Mouse (Mus musculus) ES-Bruce4 (cell line): ENCODE data around the gene Pitpnc1. TPM values are rescaled to one million over a fixed set of nuclear protein-coding genes. Genes with fewer than 3 reads are reported as not detected.

ENCODE experiments used
- H3K27ac ChIP-seq: 2 replicates; pipeline ENCODE4 v1.5.1; 2012; ENCODE audit warnings: low read length, inconsistent platforms; ENCODE audit not compliant: insufficient read depth
- H3K27me3 ChIP-seq: 2 replicates; pipeline ENCODE4 v1.6.1; 2012; ENCODE audit warnings: mild to moderate bottlenecking, low read length, inconsistent platforms; ENCODE audit not compliant: control insufficient read depth, poor library complexity, insufficient read depth, severe bottlenecking
- H3K36me3 ChIP-seq: 2 replicates; pipeline ENCODE4 v1.6.1; 2012; ENCODE audit warnings: inconsistent platforms, mild to moderate bottlenecking, low read length, moderate library complexity; ENCODE audit not compliant: control insufficient read depth, poor library complexity, insufficient read depth, severe bottlenecking
- H3K4me1 ChIP-seq: one replicate; pipeline ENCODE4 v1.8.1; 2011; ENCODE audit warnings: low read length; ENCODE audit not compliant: control insufficient read depth, insufficient read depth
- H3K4me3 ChIP-seq: 2 replicates; pipeline ENCODE4 v1.5.1; 2011; ENCODE audit warnings: low read depth, mild to moderate bottlenecking, low read length
- H3K9ac ChIP-seq: 2 replicates; pipeline ENCODE4 v1.6.1; 2012; ENCODE audit warnings: low read depth, mild to moderate bottlenecking, inconsistent platforms; ENCODE audit not compliant: poor library complexity, severe bottlenecking
- H3K9me3 ChIP-seq: replicated peaks from 2 replicates; pipeline ENCODE4 v1.6.1; 2012; ENCODE audit warnings: mild to moderate bottlenecking, low read length, inconsistent platforms; ENCODE audit not compliant: control insufficient read depth, poor library complexity, insufficient read depth, severe bottlenecking
- CTCF ChIP-seq: IDR thresholded peaks from one replicate; pipeline ENCODE4 v1.8.1; 2011; ENCODE audit warnings: low read depth, low read length
- EP300 ChIP-seq: IDR thresholded peaks from 2 replicates; pipeline ENCODE4 v1.6.1; 2011; ENCODE audit warnings: low read depth, low read length; ENCODE audit not compliant: insufficient read depth
- POLR2A ChIP-seq: IDR thresholded peaks from one replicate; pipeline ENCODE4 v1.8.1; 2011; ENCODE audit warnings: low read length; ENCODE audit not compliant: insufficient read depth
- polyA plus RNA-seq: library from polyadenylated mRNA; stranded (reverse); fragments of >200 nt; gene quantifications from 2 replicates; pipeline ENCODE4 v1.2.4, GENCODE M21; 2011; ENCODE audit warnings: low read depth; ENCODE audit not compliant: missing spikeins, insufficient read depth, insufficient read length

Gene Pitpnc1
- polyA plus RNA-seq, 1 experiment = 27.1 TPM

DNA sequence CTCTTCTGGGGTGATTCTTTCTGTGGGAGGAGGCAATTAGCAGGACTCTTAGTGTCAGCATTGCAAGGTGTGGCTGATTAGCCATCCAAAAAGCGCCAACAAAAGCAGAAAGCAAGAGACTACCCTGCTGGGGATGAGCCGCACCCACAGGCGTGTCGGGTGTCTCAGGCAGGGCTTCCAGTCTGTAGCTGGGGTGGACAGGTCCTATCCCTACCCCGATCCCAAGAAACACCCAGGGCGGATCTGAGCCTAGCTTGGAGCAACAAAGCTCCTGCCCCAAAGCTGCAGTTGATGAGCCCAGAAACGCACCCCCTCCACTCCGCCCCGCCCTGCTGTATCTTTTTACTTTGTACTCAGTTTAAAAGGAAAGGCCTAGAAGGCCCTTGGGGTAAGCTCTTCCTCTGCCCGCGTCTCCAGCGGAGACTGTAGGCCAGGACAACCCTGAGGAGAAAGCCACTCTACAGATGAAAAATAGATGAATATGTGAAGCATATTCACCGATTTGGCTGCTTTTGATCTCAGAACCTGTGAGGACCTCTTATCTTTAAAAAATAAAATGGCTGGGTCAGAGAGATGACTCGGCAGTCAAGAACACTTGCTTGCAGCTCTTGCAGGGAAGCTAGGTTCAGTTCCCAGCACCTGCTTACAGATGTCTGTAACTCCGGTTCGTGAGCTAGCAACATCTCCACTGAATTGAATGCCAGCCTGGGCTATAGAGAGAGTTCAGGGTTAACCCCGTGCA lies 21.2 kb downstream of the Pitpnc1 start:
- H3K9ac ChIP-seq = peak overlapping the region; percentile 19
- H3K9me3 ChIP-seq = no peaks in the 10 kb centered on the region
- H3K4me3 ChIP-seq = 0 out of 2 replicates have a peak overlapping the region, but pooled peaks have one; percentile 3
- H3K27ac ChIP-seq = peak overlapping the region; percentile 96
- peak; percentile 92 for TF ChIP-seq EP300
- no peak for TF ChIP-seq CTCF
- H3K36me3 ChIP-seq = no peaks in the 10 kb centered on the region
- peaks cover 16% of the 10 kb centered on the region for H3K4me1 ChIP-seq
- H3K27me3 ChIP-seq = no peaks in the 10 kb centered on the region

DNA sequence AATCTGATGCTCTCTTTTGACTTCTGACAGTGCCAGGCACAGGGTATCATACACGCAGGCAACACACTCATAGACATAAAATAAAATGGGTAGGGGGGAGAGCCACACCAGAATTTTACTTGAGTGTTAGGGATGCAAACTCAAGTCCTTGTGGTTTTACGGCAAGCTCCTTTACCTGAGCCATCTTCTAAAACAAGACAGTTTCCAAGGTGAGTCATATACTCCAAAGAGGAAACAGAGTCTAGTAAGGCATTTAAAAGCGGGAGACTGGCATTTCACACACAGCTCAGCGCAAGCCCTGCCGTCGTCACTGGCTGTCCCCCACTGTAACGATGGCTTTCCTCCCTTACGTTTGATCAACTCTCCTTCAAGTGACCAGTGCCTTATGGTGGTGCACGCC lies 22.6 kb downstream of the Pitpnc1 start:
- Histone ChIP-seq H3K27me3 (no peaks in the 10 kb centered on the region), H3K36me3 (no peaks in the 10 kb centered on the region), H3K4me1 (peaks cover 17% of the 10 kb centered on the region), H3K9ac (peak overlapping the region; percentile 8; the same call in 1 of the 2 replicates), H3K27ac (peak overlapping the region; percentile 96), H3K4me3 (no peak overlapping the region), H3K9me3 (no peaks in the 10 kb centered on the region)
- TF ChIP-seq CTCF (no peak), POLR2A (no peak), EP300 (no peak)

DNA sequence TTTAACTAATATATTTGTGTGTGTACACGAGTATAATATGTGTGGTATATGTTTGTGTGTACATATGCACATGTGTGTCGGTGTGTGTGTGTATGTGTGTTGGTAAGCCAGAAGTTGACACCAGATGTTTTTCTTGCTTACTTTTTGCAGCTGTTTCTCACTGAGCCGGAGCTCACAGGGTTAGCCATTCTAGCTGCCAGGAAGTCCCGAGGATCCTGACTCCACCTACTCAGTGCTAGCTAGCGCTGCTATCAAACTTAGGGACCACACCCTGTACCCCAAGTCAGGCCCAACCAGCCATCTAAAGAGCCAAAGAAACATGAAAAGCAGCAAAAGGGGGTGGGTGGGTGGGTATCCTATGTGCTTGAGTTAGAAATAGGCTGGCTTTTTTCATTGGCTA lies 23.1 kb downstream of the Pitpnc1 start:
- peaks cover 17% of the 10 kb centered on the region for H3K4me1 ChIP-seq
- TF ChIP-seq CTCF (no peak), EP300 (peak; percentile 67; the same call in 1 of the 2 replicates)
- H3K27me3 ChIP-seq = no peaks in the 10 kb centered on the region
- H3K36me3 ChIP-seq = no peaks in the 10 kb centered on the region
- H3K4me3 ChIP-seq = no peak overlapping the region
- H3K27ac ChIP-seq = peak overlapping the region; percentile 96
- H3K9ac ChIP-seq = peak overlapping the region; percentile 8; the same call in 1 of the 2 replicates
- no peaks in the 10 kb centered on the region for H3K9me3 ChIP-seq

DNA sequence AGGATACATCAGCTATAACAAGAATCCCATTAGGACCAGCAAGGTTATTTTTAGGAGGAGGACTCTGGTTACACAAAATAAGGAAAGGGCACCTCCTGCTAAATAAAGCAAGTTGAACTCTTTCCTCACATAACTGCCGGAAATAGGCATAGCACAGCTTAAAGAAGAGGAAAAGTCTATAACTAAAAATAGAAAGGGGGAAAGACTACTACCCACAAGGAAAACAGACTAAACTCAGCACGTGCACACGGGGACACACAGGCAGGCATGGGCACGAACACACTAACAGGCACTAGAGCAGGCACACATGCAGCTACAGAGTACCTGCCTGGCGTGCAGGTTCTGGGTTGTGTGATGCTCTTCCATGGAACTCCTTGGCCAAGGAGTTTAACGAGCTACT lies 23.8 kb downstream of the Pitpnc1 start:
- H3K27ac ChIP-seq = peak overlapping the region; percentile 27
- no peaks in the 10 kb centered on the region for H3K9me3 ChIP-seq

DNA sequence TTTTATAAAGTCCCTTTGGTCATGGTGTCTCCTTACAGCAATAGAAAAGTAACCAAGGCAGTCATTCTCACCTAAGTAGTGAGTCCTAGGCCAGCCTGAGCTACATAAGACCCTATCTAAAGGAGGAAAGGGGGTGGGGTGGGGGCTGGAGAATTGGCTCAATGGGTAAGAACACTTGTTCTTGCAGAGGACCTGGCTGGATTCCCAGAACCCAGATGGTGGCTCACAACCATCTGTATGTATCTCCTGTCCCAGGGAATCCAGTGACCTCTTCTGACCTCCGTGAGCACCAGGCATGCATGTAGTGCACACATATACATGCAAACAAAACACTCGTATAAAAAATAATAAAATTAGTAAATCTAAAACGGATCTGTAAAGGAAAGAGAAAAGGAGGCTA lies 24.8 kb downstream of the Pitpnc1 start:
- H3K9me3 ChIP-seq = no peaks in the 10 kb centered on the region
- TF ChIP-seq EP300 = no peak
- TF ChIP-seq CTCF = no peak
- TF ChIP-seq POLR2A = no peak
- H3K9ac ChIP-seq = no peak overlapping the region
- H3K4me3 ChIP-seq = no peak overlapping the region
- H3K27me3 ChIP-seq = no peaks in the 10 kb centered on the region
- H3K27ac ChIP-seq = no peak overlapping the region
- no peaks in the 10 kb centered on the region for H3K36me3 ChIP-seq
- peaks cover 14% of the 10 kb centered on the region for H3K4me1 ChIP-seq

More for the DNA sequence above, 23.8 kb downstream of the Pitpnc1 start:
- H3K36me3 ChIP-seq = no peaks in the 10 kb centered on the region
- H3K9ac ChIP-seq = peak overlapping the region; percentile 8; the same call in 1 of the 2 replicates
- TF ChIP-seq EP300 (no peak), CTCF (no peak), POLR2A (no peak)
- H3K4me1 ChIP-seq = peaks cover 16% of the 10 kb centered on the region
- H3K27me3 ChIP-seq = no peaks in the 10 kb centered on the region
- H3K4me3 ChIP-seq = peak overlapping the region; percentile 10; the same call in 1 of the 2 replicates

DNA sequence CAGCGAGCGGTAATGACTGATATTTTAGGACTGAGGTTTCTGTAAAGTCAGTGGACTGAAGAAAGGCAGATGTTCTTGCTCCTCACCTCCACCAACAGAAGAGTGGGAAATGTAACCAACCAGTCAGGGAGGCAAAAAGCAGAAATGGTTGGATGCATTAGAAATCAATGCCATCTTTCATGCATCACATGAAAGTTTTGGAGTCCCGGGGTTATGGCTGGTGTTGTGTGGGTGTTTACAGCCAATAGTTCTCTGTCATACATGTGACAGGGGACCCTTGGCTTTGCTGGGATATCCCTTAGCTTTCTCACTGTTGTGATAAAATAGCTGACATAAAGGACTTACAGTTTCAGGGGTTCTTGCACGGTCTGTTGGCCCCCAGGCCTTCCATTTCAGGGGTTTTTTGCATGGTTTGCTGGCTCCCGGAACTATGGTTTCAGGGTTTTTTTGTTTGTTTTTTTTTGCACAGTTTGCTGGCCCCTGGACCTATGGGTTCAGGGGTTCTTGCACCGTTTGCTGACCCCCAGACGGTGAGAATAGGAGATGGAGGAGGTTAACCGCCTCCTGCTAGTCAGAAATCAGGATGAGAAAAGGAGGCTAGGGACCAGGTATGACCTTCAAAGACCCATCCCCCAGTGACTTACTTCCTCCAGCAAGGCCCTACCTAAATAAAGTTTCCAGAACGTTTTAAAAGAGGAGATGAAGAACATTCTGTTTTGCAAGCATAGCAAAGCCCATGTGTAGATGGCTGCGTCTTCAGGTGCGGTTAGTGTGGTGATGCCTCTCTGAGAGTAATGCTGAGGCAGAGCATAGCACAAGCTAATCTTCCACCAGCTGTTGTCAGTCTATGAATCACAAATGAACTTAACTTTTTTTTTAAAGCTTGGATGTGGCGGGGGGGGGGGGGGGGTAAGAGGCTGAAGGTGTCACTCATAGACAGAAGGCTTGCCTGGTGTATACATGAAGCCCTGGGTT lies 27.1 kb downstream of the Pitpnc1 start:
- peaks cover 14% of the 10 kb centered on the region for H3K4me1 ChIP-seq
- H3K27ac ChIP-seq = peak overlapping the region; percentile 47
- H3K9ac ChIP-seq = 0 out of 2 replicates have a peak overlapping the region, but pooled peaks have one; percentile 7
- H3K36me3 ChIP-seq = no peaks in the 10 kb centered on the region
- H3K9me3 ChIP-seq = no peaks in the 10 kb centered on the region
- TF ChIP-seq POLR2A (no peak), EP300 (no peak), CTCF (no peak)
- no peaks in the 10 kb centered on the region for H3K27me3 ChIP-seq
- H3K4me3 ChIP-seq = no peak overlapping the region
